In genomic region chr11:100395861-100396631, GRCm38 (mm10) we compare ENCODE assay signal across 8 mouse cellular contexts. TPM values are rescaled to one million over a fixed set of nuclear protein-coding genes. Genes with fewer than 3 reads are reported as not detected.
DNase-seq lines count a peak whose midpoint lies in the region; ATAC-seq and TF ChIP-seq lines count a peak whose summit lies in the region.

No protein-coding gene starts in this region.

- H3K4me3 ChIP-seq in neural tube, embryonic 11.5 days (ENCODE audit: low read depth, low read length): peak overlapping the region; percentile 54; the same call in 1 of the 2 replicates
- H3K4me3 ChIP-seq in heart, embryonic 13.5 days: peak overlapping the region; percentile 88
- peak overlapping the region; percentile 83 for H3K4me3 ChIP-seq in kidney, postnatal 0 days (replicated peaks; ENCODE audit: low read depth, low read length)

- no peak overlapping the region for H3K9ac ChIP-seq in neural tube, embryonic 11.5 days (ENCODE audit: low read length)
- peak overlapping the region; percentile 96 for H3K9ac ChIP-seq in heart, embryonic 13.5 days
- H3K9ac ChIP-seq in kidney, postnatal 0 days (ENCODE audit: low read depth, low read length): peak overlapping the region; percentile 90

- H3K27ac ChIP-seq in neural tube, embryonic 11.5 days (ENCODE audit: low read depth, low read length): no peak overlapping the region
- peak overlapping the region; percentile 91 for H3K27ac ChIP-seq in heart, embryonic 13.5 days (replicated peaks)
- H3K27ac ChIP-seq in kidney, postnatal 0 days: peak overlapping the region; percentile 97

- WGBS in neural tube, embryonic 11.5 days: 35% methylated on average over 17 of the region's 17 CpGs
- 11% methylated on average over 17 of the region's 17 CpGs for WGBS in heart, embryonic 13.5 days
- WGBS in kidney, postnatal 0 days: 22% methylated on average over 17 of the region's 17 CpGs

- H3K27me3 ChIP-seq in neural tube, embryonic 11.5 days (ENCODE audit: control insufficient read depth, insufficient read depth, low read length): peaks cover 16% of the 10 kb centered on the region
- no peaks in the 10 kb centered on the region for H3K27me3 ChIP-seq in heart, embryonic 13.5 days (replicated peaks)
- no peaks in the 10 kb centered on the region for H3K27me3 ChIP-seq in kidney, postnatal 0 days (ENCODE audit: insufficient read depth, low read length)

- ATAC-seq in neural tube, embryonic 11.5 days (ENCODE audit: insufficient read depth, low FRiP score, low TSS enrichment): no peak
- no peak for ATAC-seq in heart, embryonic 13.5 days (ENCODE audit: extremely low read depth, insufficient number of reproducible peaks, low FRiP score, low TSS enrichment)
- ATAC-seq in kidney, postnatal 0 days (replicated peaks; ENCODE audit: low FRiP score, low read depth): no peak
- no peak for ATAC-seq in inflammation-experienced regulatory T-cells, adult 6 months

- no peak for DNase-seq in neural tube, embryonic 11.5 days (ENCODE audit: low spot score)
- DNase-seq in neural tube, embryonic 10.5 days (ENCODE audit: extremely low spot score, low spot score): no peak
- peak; percentile 70 to 75 for DNase-seq in cerebellum, postnatal 36 days
- peak; percentile 60 for DNase-seq in kidney, postnatal 0 days (ENCODE audit: low spot score)
- peak; percentile 65 for DNase-seq in lung, postnatal 25 days (ENCODE audit: low spot score)
- no peak for DNase-seq in ovary, postnatal 36 days (ENCODE audit: low spot score)

- H3K9me3 ChIP-seq in neural tube, embryonic 11.5 days (ENCODE audit: control insufficient read depth, low read length): no peaks in the 10 kb centered on the region
- no peaks in the 10 kb centered on the region for H3K9me3 ChIP-seq in heart, embryonic 13.5 days
- no peaks in the 10 kb centered on the region for H3K9me3 ChIP-seq in kidney, postnatal 0 days (replicated peaks; ENCODE audit: low read length)

- no peaks in the 10 kb centered on the region for H3K36me3 ChIP-seq in neural tube, embryonic 11.5 days (ENCODE audit: control insufficient read depth, insufficient read depth, low read length)
- H3K36me3 ChIP-seq in heart, embryonic 13.5 days: peaks cover 11% of the 10 kb centered on the region
- H3K36me3 ChIP-seq in kidney, postnatal 0 days (ENCODE audit: insufficient read depth, low read length): no peaks in the 10 kb centered on the region

- TF ChIP-seq CTCF in kidney, postnatal 0 days (IDR thresholded peaks at IDR 0.05; ENCODE audit: low read depth): no peak

- peaks cover 8% of the 10 kb centered on the region; the same call in 1 of the 2 replicates for H3K4me1 ChIP-seq in neural tube, embryonic 11.5 days (ENCODE audit: control insufficient read depth, insufficient read depth, low read length)
- peaks cover 83% of the 10 kb centered on the region for H3K4me1 ChIP-seq in heart, embryonic 13.5 days
- peaks cover 41% of the 10 kb centered on the region for H3K4me1 ChIP-seq in kidney, postnatal 0 days (replicated peaks; ENCODE audit: insufficient read depth, low read length)

- H3K4me2 ChIP-seq in neural tube, embryonic 11.5 days (ENCODE audit: low read depth): peak overlapping the region; percentile 57
- H3K4me2 ChIP-seq in heart, embryonic 13.5 days: peak overlapping the region; percentile 92
- peak overlapping the region; percentile 74 for H3K4me2 ChIP-seq in kidney, postnatal 0 days (ENCODE audit: low read length)

RNA-seq across cellular contexts. Expression of gene Jup, which starts 1.5 kb away (rescaled TPM):
- 43.8 and 48.8 TPM in 2 replicates for polyA plus RNA-seq in neural tube, embryonic 11.5 days (2014; fragmentation: Nextera tagmentation; extraction: Ambion mirVana)
- polyA plus RNA-seq in heart, embryonic 13.5 days (2015; fragmentation: Nextera tagmentation; extraction: Ambion mirVana): 107 and 111 TPM in 2 replicates
- polyA plus RNA-seq in kidney, postnatal 0 days (2015; fragmentation: Nextera tagmentation; extraction: Ambion mirVana): 119 and 129 TPM in 2 replicates
- polyA plus RNA-seq in inflammation-experienced regulatory T-cells, adult 6 months (2017; shearing (Covaris generic)): 1 to 10 TPM in 1 of 3 experiments, under 1 TPM in 1, not detected in 1; 0.36 to 1.4 TPM

RNA-seq across cellular contexts. Expression of gene P3h4, which starts 18.6 kb away (rescaled TPM):
- polyA plus RNA-seq in neural tube, embryonic 11.5 days (2014; fragmentation: Nextera tagmentation; extraction: Ambion mirVana): 23.7 and 26.0 TPM in 2 replicates
- 62.9 and 63.5 TPM in 2 replicates for polyA plus RNA-seq in heart, embryonic 13.5 days (2015; fragmentation: Nextera tagmentation; extraction: Ambion mirVana)
- 51.4 and 54.5 TPM in 2 replicates for polyA plus RNA-seq in kidney, postnatal 0 days (2015; fragmentation: Nextera tagmentation; extraction: Ambion mirVana)
- under 1 TPM in 1 of 3 experiments, not detected in 2; 0.92 TPM for polyA plus RNA-seq in inflammation-experienced regulatory T-cells, adult 6 months (2017; shearing (Covaris generic))

RNA-seq across cellular contexts. Expression of gene Fkbp10, which starts 19.5 kb away (rescaled TPM):
- polyA plus RNA-seq in neural tube, embryonic 11.5 days (2014; fragmentation: Nextera tagmentation; extraction: Ambion mirVana): 47.7 and 49.4 TPM in 2 replicates
- 112 and 119 TPM in 2 replicates for polyA plus RNA-seq in heart, embryonic 13.5 days (2015; fragmentation: Nextera tagmentation; extraction: Ambion mirVana)
- 108 and 122 TPM in 2 replicates for polyA plus RNA-seq in kidney, postnatal 0 days (2015; fragmentation: Nextera tagmentation; extraction: Ambion mirVana)
- 1 to 10 TPM in 1 of 3 experiments, not detected in 2; 2.9 TPM for polyA plus RNA-seq in inflammation-experienced regulatory T-cells, adult 6 months (2017; shearing (Covaris generic))

RNA-seq across cellular contexts. Expression of gene Hap1, which starts 40.1 kb away (rescaled TPM):
- 10.4 and 10.6 TPM in 2 replicates for polyA plus RNA-seq in neural tube, embryonic 11.5 days (2014; fragmentation: Nextera tagmentation; extraction: Ambion mirVana)
- polyA plus RNA-seq in heart, embryonic 13.5 days (2015; fragmentation: Nextera tagmentation; extraction: Ambion mirVana): 8.0 and 9.3 TPM in 2 replicates
- 13.8 and 15.7 TPM in 2 replicates for polyA plus RNA-seq in kidney, postnatal 0 days (2015; fragmentation: Nextera tagmentation; extraction: Ambion mirVana)
- 1 to 10 TPM in 1 of 3 experiments, under 1 TPM in 2; 0.55 to 1.1 (median 0.70) TPM for polyA plus RNA-seq in inflammation-experienced regulatory T-cells, adult 6 months (2017; shearing (Covaris generic))

RNA-seq across cellular contexts. Expression of gene Nt5c3b, which starts 45.6 kb away (rescaled TPM):
- 110 TPM in 2 replicates for polyA plus RNA-seq in neural tube, embryonic 11.5 days (2014; fragmentation: Nextera tagmentation; extraction: Ambion mirVana)
- polyA plus RNA-seq in heart, embryonic 13.5 days (2015; fragmentation: Nextera tagmentation; extraction: Ambion mirVana): 104 and 110 TPM in 2 replicates
- 97.6 and 98.6 TPM in 2 replicates for polyA plus RNA-seq in kidney, postnatal 0 days (2015; fragmentation: Nextera tagmentation; extraction: Ambion mirVana)
- polyA plus RNA-seq in inflammation-experienced regulatory T-cells, adult 6 months (2017; shearing (Covaris generic)): 100 to 1,000 TPM; 124 to 134 (median 127) TPM

Comparison
In these comparisons a context has a peak if more than half of its experiments do, and no peak if none do; other contexts are left out.
1. DNase-seq: peak in cerebellum, postnatal 36 days (2 of 2), kidney, postnatal 0 days (single experiment) and lung, postnatal 25 days (single experiment); none in neural tube, embryonic 11.5 days (single experiment), neural tube, embryonic 10.5 days (single experiment) and ovary, postnatal 36 days (single experiment).
2. RNA of gene Jup, which starts 1.5 kb away (polyA plus RNA-seq): 119 to 129 TPM in kidney, postnatal 0 days, 107 to 111 TPM in heart, embryonic 13.5 days and 43.8 to 48.8 TPM in neural tube, embryonic 11.5 days; 0.36 to 1.4 TPM in inflammation-experienced regulatory T-cells, adult 6 months; every median in the first group is over 10 times any median in the second.
3. RNA of gene P3h4, which starts 18.6 kb away (polyA plus RNA-seq): 62.9 to 63.5 TPM in heart, embryonic 13.5 days, 51.4 to 54.5 TPM in kidney, postnatal 0 days and 23.7 to 26.0 TPM in neural tube, embryonic 11.5 days; 0.92 TPM in inflammation-experienced regulatory T-cells, adult 6 months; every median in the first group is over 10 times any median in the second.
4. RNA of gene Fkbp10, which starts 19.5 kb away (polyA plus RNA-seq): 112 to 119 TPM in heart, embryonic 13.5 days, 108 to 122 TPM in kidney, postnatal 0 days and 47.7 to 49.4 TPM in neural tube, embryonic 11.5 days; 2.9 TPM in inflammation-experienced regulatory T-cells, adult 6 months; every median in the first group is over 10 times any median in the second.
5. Peak in every context shown above with its lines, with median percentiles within 50 percentile points of each other: H3K4me2 ChIP-seq and H3K4me3 ChIP-seq.